Mouse (Mus musculus): ENCODE measurements at regions not wholly inside any gene's neighbourhood (a gene's known extent, or its start where the extent isn't known, plus 50 kb on each side); places are given as distances from the start of the nearest gene placed in this dataset.

DNA sequence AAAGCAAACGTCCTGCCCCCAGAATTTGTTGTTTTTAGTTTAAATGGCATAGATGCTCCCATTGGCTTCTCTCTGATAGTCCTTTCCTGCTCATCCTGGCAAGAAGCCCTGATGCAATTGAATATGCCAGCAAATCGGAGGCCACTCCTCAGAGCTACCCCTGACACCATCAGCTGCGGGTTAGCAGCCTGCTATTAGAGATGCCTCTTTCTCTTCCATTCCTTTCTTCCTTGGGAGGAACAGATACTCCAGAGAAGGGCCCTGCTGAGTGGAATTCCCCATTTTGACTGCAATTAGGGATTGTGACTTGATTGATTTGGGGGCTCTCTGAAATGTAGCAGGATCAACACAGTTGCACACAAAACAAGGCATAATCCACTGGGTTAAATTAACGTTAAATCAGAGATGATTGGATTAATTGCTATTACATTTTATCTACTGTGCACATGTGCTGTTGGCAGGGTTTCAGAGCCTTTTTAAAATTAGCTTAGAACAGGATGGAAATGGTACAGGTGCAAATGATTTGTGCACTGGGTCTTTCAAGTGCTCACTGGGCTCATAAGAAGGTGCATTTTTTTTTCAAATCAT, 303.3 kb upstream of the Fam92a start:
- no peak overlapping the region for H3ac ChIP-seq (ENCODE audit: control insufficient read depth, insufficient read length, low read depth)
- no peak for TF ChIP-seq MYOG (IDR thresholded peaks at IDR 0.05; ENCODE audit: control insufficient read depth, extremely low read depth, insufficient read length)
- no peak for TF ChIP-seq CEBPB (IDR thresholded peaks at IDR 0.05; ENCODE audit: low read depth)
- TF ChIP-seq USF1 (IDR thresholded peaks at IDR 0.05; ENCODE audit: low read depth): no peak
- no peak for TF ChIP-seq MAX (IDR thresholded peaks at IDR 0.05)
- TF ChIP-seq CTCF (IDR thresholded peaks at IDR 0.05; ENCODE audit: control insufficient read depth, insufficient read depth, insufficient read length): no peak
- no peak for TF ChIP-seq FOSL1 (IDR thresholded peaks at IDR 0.05; ENCODE audit: insufficient read depth, low read length, poor library complexity, severe bottlenecking)
- no peak for TF ChIP-seq MYOD1 (IDR thresholded peaks at IDR 0.05; ENCODE audit: control insufficient read depth, insufficient read length, low read depth)
- no peaks in the 10 kb centered on the region for H3K36me3 ChIP-seq (ENCODE audit: control insufficient read depth, insufficient read depth)
- no peak overlapping the region for H3K4me3 ChIP-seq (ENCODE audit: insufficient read depth, poor library complexity, severe bottlenecking)
- H3K79me2 ChIP-seq (ENCODE audit: control insufficient read depth, insufficient read depth): no peaks in the 10 kb centered on the region
- no peaks in the 10 kb centered on the region for H3K27me3 ChIP-seq (ENCODE audit: control insufficient read depth, insufficient read depth, insufficient read length)
- no peaks in the 10 kb centered on the region for H3K79me3 ChIP-seq (ENCODE audit: low read depth)

GRCm38 (mm10) chr4:12474421-12474820, 302.6 kb upstream of the Fam92a start:
- Histone ChIP-seq H3K27me3 (ENCODE audit: control insufficient read depth, insufficient read depth, insufficient read length) (no peaks in the 10 kb centered on the region), H3K79me2 (ENCODE audit: control insufficient read depth, insufficient read depth) (no peaks in the 10 kb centered on the region), H3ac (ENCODE audit: control insufficient read depth, insufficient read length, low read depth) (no peak overlapping the region), H3K4me3 (ENCODE audit: insufficient read depth, poor library complexity, severe bottlenecking) (no peak overlapping the region), H3K79me3 (ENCODE audit: low read depth) (no peaks in the 10 kb centered on the region), H3K36me3 (ENCODE audit: control insufficient read depth, insufficient read depth) (no peaks in the 10 kb centered on the region)
- no peak for TF ChIP-seq FOSL1 (IDR thresholded peaks at IDR 0.05; ENCODE audit: insufficient read depth, low read length, poor library complexity, severe bottlenecking)
- no peak for TF ChIP-seq MAX (IDR thresholded peaks at IDR 0.05)
- TF ChIP-seq CTCF (IDR thresholded peaks at IDR 0.05; ENCODE audit: control insufficient read depth, insufficient read depth, insufficient read length): no peak
- TF ChIP-seq MYOD1 (IDR thresholded peaks at IDR 0.05; ENCODE audit: control insufficient read depth, insufficient read length, low read depth): no peak
- TF ChIP-seq CEBPB (IDR thresholded peaks at IDR 0.05; ENCODE audit: low read depth): no peak
- TF ChIP-seq USF1 (IDR thresholded peaks at IDR 0.05; ENCODE audit: low read depth): no peak
- no peak for TF ChIP-seq MYOG (IDR thresholded peaks at IDR 0.05; ENCODE audit: control insufficient read depth, extremely low read depth, insufficient read length)

GRCm38 (mm10) chr4:12461701-12462100, 289.9 kb upstream of the Fam92a start:
- Histone ChIP-seq H3K79me2 (ENCODE audit: control insufficient read depth, insufficient read depth) (no peaks in the 10 kb centered on the region), H3K4me3 (ENCODE audit: insufficient read depth, poor library complexity, severe bottlenecking) (no peak overlapping the region), H3K27me3 (ENCODE audit: control insufficient read depth, insufficient read depth, insufficient read length) (no peaks in the 10 kb centered on the region), H3ac (ENCODE audit: control insufficient read depth, insufficient read length, low read depth) (no peak overlapping the region), H3K79me3 (ENCODE audit: low read depth) (no peaks in the 10 kb centered on the region), H3K36me3 (ENCODE audit: control insufficient read depth, insufficient read depth) (no peaks in the 10 kb centered on the region)
- no peak for TF ChIP-seq FOSL1 (IDR thresholded peaks at IDR 0.05; ENCODE audit: insufficient read depth, low read length, poor library complexity, severe bottlenecking)
- no peak for TF ChIP-seq CEBPB (IDR thresholded peaks at IDR 0.05; ENCODE audit: low read depth)
- no peak for TF ChIP-seq MYOD1 (IDR thresholded peaks at IDR 0.05; ENCODE audit: control insufficient read depth, insufficient read length, low read depth)
- TF ChIP-seq MAX (IDR thresholded peaks at IDR 0.05): no peak
- no peak for TF ChIP-seq CTCF (IDR thresholded peaks at IDR 0.05; ENCODE audit: control insufficient read depth, insufficient read depth, insufficient read length)
- TF ChIP-seq USF1 (IDR thresholded peaks at IDR 0.05; ENCODE audit: low read depth): no peak
- TF ChIP-seq MYOG (IDR thresholded peaks at IDR 0.05; ENCODE audit: control insufficient read depth, extremely low read depth, insufficient read length): no peak

GRCm38 (mm10) chr4:12461251-12461650, 289.4 kb upstream of the Fam92a start:
- Histone ChIP-seq H3K4me3 (ENCODE audit: insufficient read depth, poor library complexity, severe bottlenecking) (no peak overlapping the region), H3K79me3 (ENCODE audit: low read depth) (no peaks in the 10 kb centered on the region), H3K27me3 (ENCODE audit: control insufficient read depth, insufficient read depth, insufficient read length) (no peaks in the 10 kb centered on the region), H3K79me2 (ENCODE audit: control insufficient read depth, insufficient read depth) (no peaks in the 10 kb centered on the region), H3ac (ENCODE audit: control insufficient read depth, insufficient read length, low read depth) (no peak overlapping the region), H3K36me3 (ENCODE audit: control insufficient read depth, insufficient read depth) (no peaks in the 10 kb centered on the region)
- no peak for TF ChIP-seq MYOG (IDR thresholded peaks at IDR 0.05; ENCODE audit: control insufficient read depth, extremely low read depth, insufficient read length)
- TF ChIP-seq MAX (IDR thresholded peaks at IDR 0.05): no peak
- no peak for TF ChIP-seq CTCF (IDR thresholded peaks at IDR 0.05; ENCODE audit: control insufficient read depth, insufficient read depth, insufficient read length)
- TF ChIP-seq FOSL1 (IDR thresholded peaks at IDR 0.05; ENCODE audit: insufficient read depth, low read length, poor library complexity, severe bottlenecking): no peak
- no peak for TF ChIP-seq USF1 (IDR thresholded peaks at IDR 0.05; ENCODE audit: low read depth)
- TF ChIP-seq CEBPB (IDR thresholded peaks at IDR 0.05; ENCODE audit: low read depth): no peak
- no peak for TF ChIP-seq MYOD1 (IDR thresholded peaks at IDR 0.05; ENCODE audit: control insufficient read depth, insufficient read length, low read depth)

GRCm38 (mm10) chr4:12457978-12458597, 286.3 kb upstream of the Fam92a start:
- TF ChIP-seq CEBPB (IDR thresholded peaks at IDR 0.05; ENCODE audit: low read depth): no peak
- no peak for TF ChIP-seq USF1 (IDR thresholded peaks at IDR 0.05; ENCODE audit: low read depth)
- no peak for TF ChIP-seq MYOD1 (IDR thresholded peaks at IDR 0.05; ENCODE audit: control insufficient read depth, insufficient read length, low read depth)
- Histone ChIP-seq H3ac (ENCODE audit: control insufficient read depth, insufficient read length, low read depth) (no peak overlapping the region), H3K27me3 (ENCODE audit: control insufficient read depth, insufficient read depth, insufficient read length) (no peaks in the 10 kb centered on the region), H3K79me3 (ENCODE audit: low read depth) (no peaks in the 10 kb centered on the region), H3K36me3 (ENCODE audit: control insufficient read depth, insufficient read depth) (no peaks in the 10 kb centered on the region), H3K79me2 (ENCODE audit: control insufficient read depth, insufficient read depth) (no peaks in the 10 kb centered on the region), H3K4me3 (ENCODE audit: insufficient read depth, poor library complexity, severe bottlenecking) (no peak overlapping the region)
